Mouse (Mus musculus) splenic B cell, adult 2 months (primary cell): Measurements from ENCODE around the gene Hsd17b1.

ENCODE experiments used
- DNase-seq: peaks from one replicate; pipeline ENCODE4 v3.0.0-alpha.2; 2011; ENCODE audit warnings: low read depth, low spot score
- H3K27me3 ChIP-seq: 2 replicates; pipeline ENCODE4 v1.6.1; 2012; ENCODE audit warnings: mild to moderate bottlenecking, low read length, moderate library complexity, mixed read lengths; ENCODE audit not compliant: control insufficient read depth, poor library complexity, insufficient read depth, severe bottlenecking
- H3K36me3 ChIP-seq: 2 replicates; pipeline ENCODE4 v1.6.1; 2012; ENCODE audit warnings: mild to moderate bottlenecking, low read length, moderate library complexity, mixed read lengths; ENCODE audit not compliant: control insufficient read depth, poor library complexity, insufficient read depth, severe bottlenecking

The Hsd17b1 gene

GRCm38 (mm10) chr11:101078121-101078520 lies at the start of gene Hsd17b1:
Gene Hsd17b1, plus strand, starts transcription at chr11:101078411.
- peaks cover under 1% of the 10 kb centered on the region; the same call in 1 of the 2 replicates for H3K36me3 ChIP-seq
- no peak for DNase-seq
- no peaks in the 10 kb centered on the region for H3K27me3 ChIP-seq

DNA sequence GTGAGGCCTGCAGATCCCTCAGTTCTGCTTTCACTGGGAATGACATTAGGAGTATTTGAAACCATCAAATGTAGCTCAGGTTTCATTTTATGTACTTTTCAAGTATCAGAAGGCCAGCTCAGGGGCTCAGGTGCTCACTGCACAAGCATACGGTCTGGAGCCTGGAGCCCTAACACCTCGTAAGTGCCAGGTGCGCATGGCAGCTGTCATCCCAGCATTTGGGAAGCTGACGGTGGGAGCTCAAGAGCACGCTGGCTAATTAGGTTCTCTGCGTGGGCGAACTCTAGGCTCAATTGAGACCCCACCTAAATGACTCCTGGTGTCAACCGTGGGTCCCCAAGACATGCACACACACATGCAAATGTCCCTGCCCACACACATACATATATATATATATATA lies 48.9 kb upstream of the Hsd17b1 start:
- Histone ChIP-seq H3K27me3 (no peaks in the 10 kb centered on the region), H3K36me3 (peaks cover 15% of the 10 kb centered on the region)
- no peak for DNase-seq

- peaks cover 17% of the 10 kb centered on the region for H3K36me3 ChIP-seq
- H3K27me3 ChIP-seq = no peaks in the 10 kb centered on the region
- no peak for DNase-seq
These were observed 47.9 kb upstream of the Hsd17b1 start for GRCm38 (mm10) chr11:101030136-101030807.

DNA sequence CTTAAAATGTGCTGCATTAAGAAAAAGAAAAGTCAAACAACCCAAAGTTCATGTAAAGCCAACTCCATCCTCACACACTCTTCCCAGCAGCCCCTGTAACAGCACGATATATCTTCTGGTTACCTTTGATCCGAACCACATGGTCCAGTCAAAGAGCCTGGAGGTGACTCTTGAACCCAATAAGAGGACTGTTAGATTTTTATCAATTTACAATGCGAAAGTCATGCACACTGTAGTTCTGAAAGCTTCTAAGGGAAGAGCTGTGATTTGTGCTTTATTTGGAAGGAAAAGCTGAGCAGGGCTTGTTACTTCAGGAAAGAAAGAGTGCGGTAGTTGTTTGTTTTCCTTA lies 47.4 kb upstream of the Hsd17b1 start:
- H3K27me3 ChIP-seq = no peaks in the 10 kb centered on the region
- peaks cover 19% of the 10 kb centered on the region for H3K36me3 ChIP-seq
- DNase-seq = no peak

GRCm38 (mm10) chr11:101031470-101031869 lies 46.7 kb upstream of the Hsd17b1 start:
- no peak for DNase-seq
- no peaks in the 10 kb centered on the region for H3K27me3 ChIP-seq
- peaks cover 19% of the 10 kb centered on the region for H3K36me3 ChIP-seq

- H3K27me3 ChIP-seq = no peaks in the 10 kb centered on the region
- H3K36me3 ChIP-seq = peaks cover 22% of the 10 kb centered on the region
- DNase-seq = no peak
These were observed 44.2 kb upstream of the Hsd17b1 start for GRCm38 (mm10) chr11:101033856-101034500.

DNA sequence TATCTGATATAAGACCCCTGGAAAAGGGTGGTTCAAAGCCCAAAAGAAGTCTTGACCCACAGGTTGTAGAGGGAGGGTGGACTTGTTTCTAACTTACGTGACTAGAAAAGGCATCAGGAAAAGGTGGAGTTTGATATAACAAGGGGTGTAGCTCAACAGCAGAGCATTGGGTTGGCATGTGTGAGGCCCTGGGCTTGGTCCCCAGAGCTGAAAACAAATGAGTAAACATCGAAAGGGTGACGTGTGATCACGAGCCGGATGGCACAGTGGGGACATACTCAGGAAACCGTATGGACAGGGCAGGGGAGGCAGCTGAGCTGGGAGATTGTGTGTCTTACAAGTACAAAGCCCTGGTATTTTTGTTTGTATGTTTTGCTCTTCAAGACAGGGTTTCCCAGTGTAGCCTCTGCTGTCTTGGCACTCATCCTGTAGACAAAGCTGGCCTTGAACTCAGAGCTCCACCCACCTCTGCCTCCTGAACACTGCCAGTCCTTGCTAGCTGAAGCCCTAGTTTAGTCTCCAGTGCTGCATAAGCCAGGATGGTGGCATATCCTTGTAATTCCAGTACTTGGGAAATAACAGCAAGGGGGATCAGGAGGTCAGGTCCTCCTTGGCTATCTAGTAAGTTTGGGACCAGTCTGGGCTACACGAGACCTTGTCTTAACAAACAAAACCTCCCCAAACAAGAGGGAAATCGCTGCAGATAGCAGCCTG lies 43.4 kb upstream of the Hsd17b1 start:
- Histone ChIP-seq H3K36me3 (peaks cover 19% of the 10 kb centered on the region), H3K27me3 (no peaks in the 10 kb centered on the region)
- no peak for DNase-seq

DNA sequence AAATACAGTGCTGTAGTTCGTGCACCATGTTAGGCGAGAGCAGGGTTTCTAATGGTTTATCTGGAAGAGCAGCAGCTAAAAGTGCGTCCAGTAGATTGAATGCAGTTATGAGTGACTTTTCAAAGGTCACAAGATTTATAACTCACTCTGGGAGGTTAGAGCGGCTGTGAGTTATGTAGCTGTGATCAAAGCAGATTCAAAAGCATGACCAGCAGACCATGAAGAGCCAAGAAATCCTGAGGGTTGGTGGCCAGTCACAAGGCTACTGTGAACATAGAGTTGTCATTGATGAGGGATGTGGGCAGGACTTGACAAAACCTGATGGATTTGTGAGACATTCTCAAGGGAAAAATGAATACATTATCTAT lies 42.9 kb upstream of the Hsd17b1 start:
- no peak for DNase-seq
- H3K27me3 ChIP-seq = no peaks in the 10 kb centered on the region
- H3K36me3 ChIP-seq = peaks cover 20% of the 10 kb centered on the region

GRCm38 (mm10) chr11:101037795-101038194 lies 40.4 kb upstream of the Hsd17b1 start:
- no peaks in the 10 kb centered on the region for H3K27me3 ChIP-seq
- peaks cover 27% of the 10 kb centered on the region for H3K36me3 ChIP-seq
- no peak for DNase-seq

GRCm38 (mm10) chr11:101045826-101046225 lies 32.4 kb upstream of the Hsd17b1 start:
- no peak for DNase-seq
- Histone ChIP-seq H3K36me3 (peaks cover 19% of the 10 kb centered on the region), H3K27me3 (no peaks in the 10 kb centered on the region)

DNA sequence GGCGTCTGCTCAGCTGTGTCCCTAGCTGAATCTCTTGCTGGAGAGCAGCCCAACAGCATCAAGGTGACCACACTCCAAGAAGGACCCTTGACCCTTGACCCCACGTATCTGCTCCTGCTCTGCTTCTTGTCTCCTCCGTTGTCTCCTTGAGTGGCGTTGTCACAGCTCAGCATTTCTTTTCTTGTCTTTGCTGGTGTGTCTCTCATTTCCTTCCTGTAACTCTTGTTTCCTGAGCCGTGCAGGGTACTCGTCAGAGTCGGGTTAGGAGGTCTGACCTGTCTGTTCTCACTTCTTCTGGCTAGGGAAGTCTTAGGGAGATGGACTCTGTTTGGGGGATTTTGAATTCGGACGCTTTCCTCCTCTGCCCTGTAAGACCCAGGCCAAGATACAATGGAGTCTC lies 31.8 kb upstream of the Hsd17b1 start:
- peak; percentile 36 for DNase-seq
- H3K36me3 ChIP-seq = peaks cover 17% of the 10 kb centered on the region
- no peaks in the 10 kb centered on the region for H3K27me3 ChIP-seq

- H3K36me3 ChIP-seq = peaks cover 11% of the 10 kb centered on the region
- DNase-seq = no peak
- H3K27me3 ChIP-seq = no peaks in the 10 kb centered on the region
These were observed 30.7 kb upstream of the Hsd17b1 start for GRCm38 (mm10) chr11:101047502-101047901.

DNA sequence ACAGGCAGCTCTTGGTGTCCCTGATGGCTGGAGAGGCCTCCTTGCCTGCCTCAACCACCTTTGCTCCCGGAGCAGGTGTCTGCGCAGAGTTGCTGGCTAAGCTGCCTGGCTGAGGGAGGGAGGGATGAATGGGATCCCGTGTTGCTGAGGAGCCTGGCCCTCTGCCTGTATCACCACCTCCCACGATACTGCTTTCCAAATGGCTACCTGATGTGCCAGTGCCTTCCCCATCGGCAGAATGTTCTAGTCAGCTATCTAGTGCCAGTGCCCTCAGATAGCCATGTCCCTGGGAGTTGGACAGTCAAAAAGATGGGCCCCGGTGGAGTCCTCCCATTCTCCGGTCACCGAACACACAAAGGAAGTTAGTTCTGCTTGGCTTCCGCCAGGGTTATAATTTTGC lies 27.9 kb upstream of the Hsd17b1 start:
- no peaks in the 10 kb centered on the region for H3K27me3 ChIP-seq
- H3K36me3 ChIP-seq = peaks cover 7% of the 10 kb centered on the region
- DNase-seq = no peak

GRCm38 (mm10) chr11:101051051-101051493 lies 27.1 kb upstream of the Hsd17b1 start:
- Histone ChIP-seq H3K36me3 (peaks cover 6% of the 10 kb centered on the region), H3K27me3 (no peaks in the 10 kb centered on the region)
- DNase-seq = no peak

DNA sequence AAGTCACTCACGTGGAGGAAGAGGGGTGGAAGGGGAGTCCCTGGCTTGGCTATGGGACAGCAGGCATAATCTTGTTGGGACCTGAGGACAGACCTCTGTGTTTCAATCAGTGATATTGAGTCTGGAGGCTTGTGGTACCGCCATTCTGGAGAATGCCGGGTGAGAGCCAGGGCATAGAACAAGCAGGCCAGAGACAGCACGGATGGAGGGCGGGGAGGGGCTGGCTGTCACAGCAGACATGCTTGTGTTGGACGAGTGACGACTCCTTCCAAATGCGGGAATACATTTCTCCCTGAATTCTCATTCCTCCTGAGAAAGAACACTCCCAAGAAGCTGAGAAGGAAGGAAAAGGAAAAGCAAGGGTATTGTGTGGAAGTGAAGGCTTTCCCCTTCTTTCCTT lies 26.6 kb upstream of the Hsd17b1 start:
- Histone ChIP-seq H3K27me3 (no peaks in the 10 kb centered on the region), H3K36me3 (peaks cover 6% of the 10 kb centered on the region)
- DNase-seq = no peak
